Mouse (Mus musculus) T-helper 2 cell (primary cell): ENCODE measurements around the gene Sox12.
"Not testable (repeated sequence)": the region's sequence is repeated elsewhere in the genome, so short reads cannot be mapped to it uniquely, and the experiment has no call there.

ENCODE experiments used
- in situ Hi-C: fragments of 300-600 bp; cut with MboI, MseI; formaldehyde crosslinking; loops from one replicate; pipeline ENCODE4 v1.15.1; 2025; ENCODE audit warnings: high pct_unique_total_duplicates

The Sox12 gene

GRCm38 (mm10) chr2:152359616-152360015, 38.2 kb downstream of the Sox12 start:
- in situ Hi-C loops = no loop called here

- in situ Hi-C loops = not testable (repeated sequence)
These were observed 38.9 kb downstream of the Sox12 start for GRCm38 (mm10) chr2:152358977-152359376.

GRCm38 (mm10) chr2:152357254-152357653, 40.6 kb downstream of the Sox12 start:
- in situ Hi-C loops = no loop called here

GRCm38 (mm10) chr2:152349842-152350540, 47.9 kb downstream of the Sox12 start:
- in situ Hi-C loops = no loop called here

- in situ Hi-C loops = no loop called here
These were observed 48.7 kb downstream of the Sox12 start for GRCm38 (mm10) chr2:152349205-152349604.

GRCm38 (mm10) chr2:152347722-152348121, 50.1 kb downstream of the Sox12 start:
- in situ Hi-C loops = no loop called here

GRCm38 (mm10) chr2:152346776-152347465, 50.9 kb downstream of the Sox12 start:
- in situ Hi-C loops = no loop called here

GRCm38 (mm10) chr2:152345393-152345792, 52.5 kb downstream of the Sox12 start:
- in situ Hi-C loops = no loop called here

- in situ Hi-C loops = no loop called here
These were observed 53.0 kb downstream of the Sox12 start for GRCm38 (mm10) chr2:152344909-152345308.

GRCm38 (mm10) chr2:152344361-152344760, 53.5 kb downstream of the Sox12 start:
- in situ Hi-C loops = no loop called here
